Mouse (Mus musculus) lung, embryonic 16.5 days (tissue): ENCODE measurements at regions not wholly inside any gene's neighbourhood (a gene's known extent, or its start where the extent isn't known, plus 50 kb on each side); places are given as distances from the start of the nearest gene placed in this dataset.
A peak's percentile ranks its signal among the peaks of the same experiment; 100 is the strongest.

Experiments
- ATAC-seq: fragments of 200-750 bp; cut with Nextera tagmentation; 2 replicates; pipeline ENCODE4 v1.8.0; 2017; ENCODE audit warnings: low read depth, mild to moderate bottlenecking, moderate library complexity
- H3K27ac ChIP-seq: fragments of 300-500 bp; sonication (generic); 2 replicates; pipeline ENCODE4 v1.5.1; 2014; ENCODE audit warnings: mild to moderate bottlenecking, control low read depth, low read length
- H3K27me3 ChIP-seq: fragments of 300-500 bp; sonication (generic); 2 replicates; pipeline ENCODE4 v1.6.1; 2014; ENCODE audit warnings: low read depth, low read length, mixed read lengths; ENCODE audit not compliant: control insufficient read depth, insufficient read depth
- H3K36me3 ChIP-seq: fragments of 300-500 bp; sonication (generic); 2 replicates; pipeline ENCODE4 v1.6.1; 2014; ENCODE audit warnings: low read length; ENCODE audit not compliant: control insufficient read depth, insufficient read depth
- H3K4me1 ChIP-seq: fragments of 300-500 bp; sonication (generic); replicated peaks from 2 replicates; pipeline ENCODE4 v1.6.1; 2014; ENCODE audit warnings: low read length, mixed read lengths; ENCODE audit not compliant: control insufficient read depth, insufficient read depth
- H3K4me2 ChIP-seq: fragments of 300-500 bp; sonication (generic); 2 replicates; pipeline ENCODE4 v1.6.1; 2014; ENCODE audit warnings: low read depth, low read length, control low read depth
- H3K4me3 ChIP-seq: fragments of 300-500 bp; sonication (generic); 2 replicates; pipeline ENCODE4 v1.5.1; 2014; ENCODE audit warnings: mild to moderate bottlenecking, low read length, control low read depth
- H3K9ac ChIP-seq: fragments of 300-500 bp; sonication (generic); 2 replicates; pipeline ENCODE4 v1.6.1; 2014; ENCODE audit warnings: low read length, control low read depth
- H3K9me3 ChIP-seq: fragments of 300-500 bp; sonication (generic); 2 replicates; pipeline ENCODE4 v1.6.1; 2016; ENCODE audit warnings: low read length; ENCODE audit not compliant: control insufficient read depth
- WGBS: fragments of 180-500 bp; shearing (Covaris S2); extraction: QIAGEN DNeasy Blood & Tissue Kit; methylation state at CpG from one replicate; pipeline ENCODE4 v1.1.7; 2014; 5-methylcytosine and 5-hydroxymethylcytosine counted together

DNA sequence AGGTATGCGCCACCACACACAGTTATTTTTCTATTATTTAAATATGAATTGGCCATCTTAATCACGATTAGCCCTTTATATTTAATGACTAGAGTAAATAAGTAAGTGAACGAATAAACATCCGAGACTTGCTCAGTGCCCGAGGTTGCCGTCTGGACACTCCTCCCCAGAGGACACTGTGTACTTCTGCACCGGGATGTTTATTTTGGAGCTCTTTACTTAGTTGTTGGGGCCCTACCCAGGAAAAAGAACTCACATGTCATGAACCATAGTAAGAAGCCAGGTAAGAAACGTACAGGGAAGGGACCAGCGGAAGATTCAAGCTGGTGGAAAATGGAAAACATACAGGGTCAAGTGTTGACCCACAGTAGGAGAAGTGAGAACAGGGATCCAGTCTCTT lies 89.0 kb downstream of the Akr1d1 start:
- Histone ChIP-seq H3K9ac (no peak overlapping the region), H3K4me1 (peaks cover 8% of the 10 kb centered on the region; the same call in 1 of the 2 replicates), H3K4me3 (no peak overlapping the region), H3K27me3 (no peaks in the 10 kb centered on the region), H3K9me3 (no peaks in the 10 kb centered on the region), H3K4me2 (no peak overlapping the region), H3K27ac (peak overlapping the region; percentile 15; the same call in 1 of the 2 replicates), H3K36me3 (no peaks in the 10 kb centered on the region)
- peak; percentile 58 for ATAC-seq
- WGBS = 62% methylated on average over 9 of the region's 9 CpGs

DNA sequence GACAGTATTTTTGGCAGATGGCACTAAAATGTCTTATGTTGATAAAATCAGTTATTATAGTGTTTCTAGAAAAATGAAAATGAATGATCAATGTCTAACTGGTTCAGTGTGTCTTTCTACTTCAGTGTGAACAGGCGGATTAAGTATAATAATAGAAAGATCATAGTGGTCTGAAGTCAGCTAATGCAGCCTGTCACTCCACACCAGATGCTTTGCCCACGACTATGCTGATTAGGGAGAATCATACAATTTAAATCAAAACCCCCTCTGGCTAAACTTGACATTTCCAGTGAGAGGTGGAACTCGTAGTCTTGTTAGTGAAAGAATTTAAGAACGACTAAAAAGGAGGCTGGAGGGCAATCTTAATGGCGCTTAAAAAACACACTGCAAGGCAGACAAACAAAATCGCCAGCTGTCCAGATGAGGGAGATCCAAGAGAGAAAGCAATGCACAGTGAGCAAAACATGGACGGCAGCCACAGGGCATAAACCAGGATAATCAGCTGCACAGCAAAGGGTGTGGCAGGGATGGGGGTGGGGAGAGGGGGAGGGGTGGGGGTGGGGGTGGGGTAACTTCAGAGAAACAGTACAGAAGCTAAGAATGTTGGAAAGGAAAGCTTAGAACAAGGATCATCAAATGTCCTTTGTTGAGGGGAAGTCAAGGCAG lies 91.5 kb downstream of the Akr1d1 start:
- Histone ChIP-seq H3K27ac (no peak overlapping the region), H3K36me3 (no peaks in the 10 kb centered on the region), H3K4me3 (no peak overlapping the region), H3K4me1 (peaks cover 8% of the 10 kb centered on the region; the same call in 1 of the 2 replicates), H3K9me3 (no peaks in the 10 kb centered on the region), H3K27me3 (no peaks in the 10 kb centered on the region), H3K4me2 (no peak overlapping the region), H3K9ac (no peak overlapping the region)
- no peak for ATAC-seq
- WGBS = 46% methylated on average over 7 of the region's 7 CpGs

GRCm38 (mm10) chr6:37622273-37622672 lies 92.3 kb downstream of the Akr1d1 start:
- Histone ChIP-seq H3K4me3 (no peak overlapping the region), H3K27ac (no peak overlapping the region), H3K4me2 (no peak overlapping the region), H3K9me3 (no peaks in the 10 kb centered on the region), H3K36me3 (no peaks in the 10 kb centered on the region), H3K27me3 (no peaks in the 10 kb centered on the region), H3K9ac (no peak overlapping the region), H3K4me1 (peaks cover 8% of the 10 kb centered on the region; the same call in 1 of the 2 replicates)
- ATAC-seq = no peak
- 64% methylated on average over 2 of the region's 2 CpGs for WGBS

DNA sequence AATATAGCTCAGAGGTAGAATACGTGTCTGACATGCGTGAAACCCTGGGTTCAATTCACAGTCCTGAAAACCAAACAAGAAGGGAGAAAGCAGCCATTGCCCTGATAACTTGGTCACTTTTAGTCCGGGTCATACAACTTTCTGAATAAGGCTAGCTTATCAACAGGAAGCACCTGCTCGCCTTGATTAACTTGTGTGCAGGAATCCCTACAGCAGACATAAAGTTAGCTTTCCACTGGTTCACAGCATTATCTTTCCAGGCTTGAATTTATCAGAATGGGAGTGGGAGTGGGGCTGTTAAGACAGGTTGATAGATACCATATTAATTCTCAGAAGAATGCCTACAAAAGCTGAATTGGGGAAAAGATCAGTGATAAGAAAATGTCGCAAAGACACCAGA lies 97.2 kb downstream of the Akr1d1 start:
- no peak overlapping the region for H3K9ac ChIP-seq
- no peaks in the 10 kb centered on the region for H3K4me1 ChIP-seq
- H3K4me3 ChIP-seq = no peak overlapping the region
- no peaks in the 10 kb centered on the region for H3K27me3 ChIP-seq
- 0 out of 2 replicates have a peak, but pooled peaks have one; percentile 49 for ATAC-seq
- no peaks in the 10 kb centered on the region for H3K36me3 ChIP-seq
- no peak overlapping the region for H3K27ac ChIP-seq
- 63% methylated on average over 5 of the region's 5 CpGs for WGBS
- H3K4me2 ChIP-seq = no peak overlapping the region
- no peaks in the 10 kb centered on the region for H3K9me3 ChIP-seq

DNA sequence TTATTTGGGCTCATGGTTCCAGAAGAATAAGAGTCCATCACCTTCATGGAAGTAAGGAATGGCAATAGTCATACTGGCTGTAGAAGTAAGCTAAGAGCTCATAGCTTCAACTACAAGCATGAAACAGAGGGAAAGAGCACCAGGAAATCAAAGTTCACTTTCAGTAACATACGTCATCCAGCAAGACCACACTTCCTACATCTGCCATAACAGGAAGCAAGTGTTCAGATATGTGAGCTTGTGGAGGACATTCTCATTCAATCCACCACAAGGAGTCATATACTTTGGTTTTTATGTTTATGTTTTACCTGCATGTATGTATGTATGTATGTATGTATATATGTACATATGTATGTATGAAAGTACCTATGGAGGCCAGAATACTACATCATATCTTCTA lies 104.0 kb downstream of the Akr1d1 start:
- Histone ChIP-seq H3K4me3 (no peak overlapping the region), H3K9me3 (no peaks in the 10 kb centered on the region), H3K27me3 (no peaks in the 10 kb centered on the region), H3K27ac (no peak overlapping the region), H3K4me1 (no peaks in the 10 kb centered on the region), H3K4me2 (no peak overlapping the region), H3K9ac (no peak overlapping the region), H3K36me3 (no peaks in the 10 kb centered on the region)
- WGBS = 69% methylated on average over 1 of the region's 1 CpGs
- ATAC-seq = no peak

DNA sequence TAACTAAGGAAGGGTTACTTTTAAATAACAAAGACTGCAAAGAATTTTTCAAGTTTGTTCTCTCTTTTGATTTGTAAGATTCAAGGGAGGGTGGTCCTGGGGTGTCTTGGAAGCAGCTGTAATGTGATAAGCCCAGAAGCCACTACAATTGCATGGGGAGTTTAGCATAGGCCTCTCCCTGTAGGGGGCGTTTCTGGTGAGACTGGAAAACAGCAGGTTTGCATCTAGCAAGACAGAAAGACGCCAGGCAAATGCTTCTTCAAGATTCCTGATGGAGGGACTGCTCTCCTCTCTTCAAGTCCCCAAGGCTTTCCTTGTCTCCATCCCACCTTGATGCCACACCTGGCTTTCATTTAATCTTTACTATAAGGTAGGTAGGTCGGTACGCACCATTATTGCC lies 112.1 kb downstream of the Akr1d1 start:
- Histone ChIP-seq H3K27ac (no peak overlapping the region), H3K36me3 (no peaks in the 10 kb centered on the region), H3K9me3 (no peaks in the 10 kb centered on the region), H3K4me3 (no peak overlapping the region), H3K4me2 (no peak overlapping the region), H3K9ac (no peak overlapping the region), H3K4me1 (no peaks in the 10 kb centered on the region), H3K27me3 (no peaks in the 10 kb centered on the region)
- WGBS = 39% methylated on average over 4 of the region's 4 CpGs
- no peak for ATAC-seq

DNA sequence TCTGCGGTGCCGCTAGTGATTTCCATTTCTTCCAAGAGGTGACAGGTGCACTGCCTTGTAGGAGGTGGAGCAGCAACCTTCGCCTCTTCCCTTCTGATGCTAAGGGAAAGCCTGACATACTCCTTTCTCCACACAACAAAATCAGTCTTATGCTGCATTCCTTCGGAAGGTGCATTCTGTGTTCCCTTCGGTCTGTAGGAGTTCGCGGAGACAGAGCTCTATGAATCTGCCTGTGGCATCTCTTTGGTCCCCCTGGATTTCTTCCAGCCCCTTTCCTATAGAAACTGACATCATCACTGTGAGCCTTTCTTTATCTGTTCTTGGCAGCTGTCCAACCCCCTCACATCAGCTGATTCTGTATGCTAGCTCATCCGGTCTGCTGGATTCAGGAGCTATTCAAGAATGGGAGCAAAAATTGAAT lies 112.7 kb downstream of the Akr1d1 start:
- no peak for ATAC-seq

GRCm38 (mm10) chr6:37643176-37643575 lies 113.2 kb downstream of the Akr1d1 start:
- Histone ChIP-seq H3K4me1 (no peaks in the 10 kb centered on the region), H3K27me3 (no peaks in the 10 kb centered on the region), H3K27ac (no peak overlapping the region), H3K36me3 (no peaks in the 10 kb centered on the region), H3K4me2 (no peak overlapping the region), H3K4me3 (no peak overlapping the region), H3K9me3 (no peaks in the 10 kb centered on the region), H3K9ac (no peak overlapping the region)
- ATAC-seq = no peak
- WGBS = 53% methylated on average over 4 of the region's 4 CpGs

More for the DNA sequence above, 112.7 kb downstream of the Akr1d1 start:
- Histone ChIP-seq H3K4me1 (no peaks in the 10 kb centered on the region), H3K4me2 (no peak overlapping the region), H3K9ac (no peak overlapping the region), H3K36me3 (no peaks in the 10 kb centered on the region), H3K4me3 (no peak overlapping the region), H3K9me3 (no peaks in the 10 kb centered on the region), H3K27me3 (no peaks in the 10 kb centered on the region), H3K27ac (no peak overlapping the region)
- 47% methylated on average over 8 of the region's 8 CpGs for WGBS

GRCm38 (mm10) chr6:37643718-37644117 lies 113.7 kb downstream of the Akr1d1 start:
- no peaks in the 10 kb centered on the region for H3K36me3 ChIP-seq
- H3K4me2 ChIP-seq = no peak overlapping the region
- 55% methylated on average over 2 of the region's 2 CpGs for WGBS
- H3K27ac ChIP-seq = no peak overlapping the region
- H3K4me1 ChIP-seq = no peaks in the 10 kb centered on the region
- ATAC-seq = no peak
- no peaks in the 10 kb centered on the region for H3K27me3 ChIP-seq
- no peak overlapping the region for H3K4me3 ChIP-seq
- no peaks in the 10 kb centered on the region for H3K9me3 ChIP-seq
- no peak overlapping the region for H3K9ac ChIP-seq
